Mouse (Mus musculus) megakaryocyte, embryonic 14.5 days (primary cell): Measurements from ENCODE around the gene Raf1.

ENCODE experiments used
- FLI1 ChIP-seq: IDR thresholded peaks from 2 replicates; pipeline ENCODE4 v1.6.1; 2012; ENCODE audit warnings: low read length, inconsistent platforms, mixed read lengths
- GATA1 ChIP-seq: IDR thresholded peaks from 3 replicates; pipeline ENCODE4 v1.6.1; 2012; ENCODE audit warnings: mixed read lengths, low read length, inconsistent platforms, borderline replicate concordance

- TF ChIP-seq GATA1 (no peak), FLI1 (no peak)
These were observed 8.6 kb upstream of the Raf1 start for GRCm38 (mm10) chr6:115684851-115685646.
